Mouse (Mus musculus) embryonic facial prominence, embryonic 10.5 days (tissue): ENCODE results near the gene Drc1. TPM values are rescaled to one million over a fixed set of nuclear protein-coding genes. Genes with fewer than 3 reads are reported as not detected.
A peak's percentile ranks its signal among the peaks of the same experiment; 100 is the strongest.

Source experiments
- DNase-seq: peaks from one replicate; pipeline ENCODE4 v3.0.0-alpha.2; 2017; ENCODE audit warnings: low spot score
- H3K27ac ChIP-seq: fragments of 300-500 bp; sonication (generic); replicated peaks from 2 replicates; pipeline ENCODE4 v1.5.1; 2016; ENCODE audit warnings: mild to moderate bottlenecking
- H3K27me3 ChIP-seq: fragments of 300-500 bp; sonication (generic); replicated peaks from 2 replicates; pipeline ENCODE4 v1.6.1; 2016; ENCODE audit warnings: low read depth, mild to moderate bottlenecking; ENCODE audit not compliant: poor library complexity, severe bottlenecking
- H3K36me3 ChIP-seq: fragments of 300-500 bp; sonication (generic); replicated peaks from 2 replicates; pipeline ENCODE4 v1.6.1; 2016; ENCODE audit warnings: mild to moderate bottlenecking, moderate library complexity
- H3K4me1 ChIP-seq: fragments of 300-500 bp; sonication (generic); 2 replicates; pipeline ENCODE4 v1.6.1; 2016
- H3K4me3 ChIP-seq: fragments of 300-500 bp; sonication (generic); 2 replicates; pipeline ENCODE4 v1.5.1; 2016; ENCODE audit warnings: mild to moderate bottlenecking, moderate library complexity
- H3K9me3 ChIP-seq: fragments of 300-500 bp; sonication (generic); 2 replicates; pipeline ENCODE4 v1.6.1; 2016; ENCODE audit warnings: mild to moderate bottlenecking
- WGBS: fragments of 180-500 bp; shearing (Covaris S2); methylation state at CpG from one replicate; pipeline ENCODE4 v1.1.7; 2016; 5-methylcytosine and 5-hydroxymethylcytosine counted together
- polyA plus RNA-seq: library from polyadenylated mRNA; unstranded; fragments of >200 nt; fragmentation: Nextera tagmentation; extraction: Ambion mirVana; gene quantifications from 2 replicates; pipeline ENCODE4 v1.2.1, GENCODE M21; 2016

The Drc1 gene
- polyA plus RNA-seq, 1 experiment from 2014 or later, result 0.22 TPM

DNA sequence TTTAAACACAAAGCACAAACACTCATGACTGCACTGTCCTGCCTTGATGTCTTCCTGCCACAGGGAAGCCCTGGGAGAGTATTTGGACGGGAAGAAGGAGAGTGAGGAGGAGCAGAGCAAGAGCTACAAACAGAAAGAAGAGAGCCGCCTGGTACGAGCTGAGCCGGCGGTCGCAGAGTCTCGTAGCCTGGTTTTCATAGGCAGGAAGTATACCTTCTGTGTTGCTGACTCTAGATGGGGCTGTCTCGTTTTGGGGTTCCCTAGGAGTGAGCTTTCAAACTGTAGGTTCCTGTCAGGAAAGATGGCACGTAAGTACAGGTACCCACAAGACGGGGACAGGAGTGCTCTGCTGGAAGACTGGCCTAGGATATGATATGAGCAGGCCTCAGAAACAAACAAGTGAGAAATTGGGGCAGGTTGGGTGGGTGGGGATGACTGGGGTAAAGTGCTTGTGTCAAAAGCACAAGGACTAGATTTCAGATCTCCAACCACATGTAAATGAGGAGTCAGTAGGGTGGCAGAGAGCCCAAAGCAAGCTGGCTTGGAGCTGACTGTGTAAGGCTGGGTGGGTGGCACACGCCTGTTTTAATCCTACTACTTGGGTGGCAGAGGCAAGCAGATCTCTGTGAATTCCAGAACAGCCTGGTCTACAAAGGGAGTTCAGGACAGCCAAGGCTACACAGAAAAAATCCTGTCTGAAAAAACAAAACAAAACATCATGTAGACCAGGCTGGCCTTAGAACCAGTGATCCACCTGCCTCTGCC lies 60.6 kb downstream of the Drc1 start:
- Histone ChIP-seq H3K27ac (no peak overlapping the region), H3K27me3 (peaks cover 26% of the 10 kb centered on the region), H3K9me3 (no peaks in the 10 kb centered on the region), H3K4me3 (no peak overlapping the region), H3K36me3 (no peaks in the 10 kb centered on the region), H3K4me1 (peaks cover 8% of the 10 kb centered on the region)
- no peak for DNase-seq
- 82% methylated on average over 11 of the region's 11 CpGs for WGBS

DNA sequence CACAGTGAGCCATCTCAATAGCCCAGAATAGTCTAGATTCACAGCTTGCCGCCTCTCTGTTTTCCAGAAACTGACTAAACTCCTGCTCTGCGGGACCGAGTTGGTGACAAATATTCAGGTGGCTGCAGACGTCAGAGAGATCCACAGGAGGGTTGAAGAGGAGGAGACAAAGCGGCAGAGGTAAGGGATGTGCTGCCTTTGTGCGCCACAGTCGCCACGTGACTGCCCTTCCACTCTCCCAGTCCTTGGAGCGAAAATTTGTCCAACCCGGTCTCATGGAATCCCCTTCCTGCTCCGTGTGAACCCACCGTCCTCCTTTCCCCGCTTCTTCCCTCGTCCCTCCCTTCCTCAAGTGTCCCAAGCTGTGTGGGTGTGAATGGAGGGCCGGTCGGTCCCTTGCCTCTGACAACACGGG lies 61.4 kb downstream of the Drc1 start:
- Histone ChIP-seq H3K27ac (no peak overlapping the region; the same call in 1 of the 2 replicates), H3K27me3 (peaks cover 26% of the 10 kb centered on the region), H3K36me3 (no peaks in the 10 kb centered on the region), H3K4me1 (peaks cover 8% of the 10 kb centered on the region), H3K9me3 (no peaks in the 10 kb centered on the region), H3K4me3 (peak overlapping the region; percentile 46)
- WGBS, result 8% methylated on average over 17 of the region's 17 CpGs
- DNase-seq, result peak; percentile 34

GRCm38 (mm10) chr5:30343107-30343506 lies 61.9 kb downstream of the Drc1 start:
- no peaks in the 10 kb centered on the region for H3K9me3 ChIP-seq
- peaks cover 8% of the 10 kb centered on the region for H3K4me1 ChIP-seq
- H3K4me3 ChIP-seq, result peak overlapping the region; percentile 46
- DNase-seq, result peak; percentile 81
- 4% methylated on average over 9 of the region's 9 CpGs for WGBS
- H3K27me3 ChIP-seq, result peaks cover 26% of the 10 kb centered on the region
- no peak overlapping the region for H3K27ac ChIP-seq
- H3K36me3 ChIP-seq, result no peaks in the 10 kb centered on the region

GRCm38 (mm10) chr5:30343886-30344285 lies 62.7 kb downstream of the Drc1 start:
- Histone ChIP-seq H3K36me3 (no peaks in the 10 kb centered on the region), H3K4me1 (peaks cover 8% of the 10 kb centered on the region), H3K27me3 (peaks cover 26% of the 10 kb centered on the region), H3K27ac (no peak overlapping the region), H3K4me3 (no peak overlapping the region), H3K9me3 (no peaks in the 10 kb centered on the region)
- DNase-seq, result no peak
- 80% methylated on average over 5 of the region's 5 CpGs for WGBS

DNA sequence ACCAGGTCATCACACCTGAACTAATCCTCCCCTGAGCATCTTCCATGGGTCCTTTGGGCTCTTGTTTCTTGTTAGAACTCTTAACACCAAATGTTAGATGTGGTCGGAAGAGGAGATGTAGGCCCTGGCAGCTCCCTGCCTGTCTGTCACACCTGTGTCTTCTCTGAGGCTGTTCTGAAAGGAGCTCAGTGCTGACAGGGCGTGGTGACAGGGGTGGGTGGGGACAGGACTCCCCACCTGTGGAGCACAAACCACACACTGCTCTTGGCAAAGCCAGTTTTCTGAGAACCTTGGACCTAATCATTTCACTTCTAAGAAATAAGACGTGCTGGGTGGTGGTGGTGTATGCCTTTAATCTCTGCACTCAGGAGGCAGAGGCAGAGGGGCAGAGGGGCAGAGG lies 72.4 kb downstream of the Drc1 start:
- H3K4me1 ChIP-seq, result no peaks in the 10 kb centered on the region
- no peaks in the 10 kb centered on the region for H3K27me3 ChIP-seq
- no peaks in the 10 kb centered on the region for H3K9me3 ChIP-seq
- no peak overlapping the region for H3K27ac ChIP-seq
- no peak overlapping the region for H3K4me3 ChIP-seq
- WGBS, result 67% methylated on average over 3 of the region's 3 CpGs
- no peaks in the 10 kb centered on the region for H3K36me3 ChIP-seq
- DNase-seq, result no peak

DNA sequence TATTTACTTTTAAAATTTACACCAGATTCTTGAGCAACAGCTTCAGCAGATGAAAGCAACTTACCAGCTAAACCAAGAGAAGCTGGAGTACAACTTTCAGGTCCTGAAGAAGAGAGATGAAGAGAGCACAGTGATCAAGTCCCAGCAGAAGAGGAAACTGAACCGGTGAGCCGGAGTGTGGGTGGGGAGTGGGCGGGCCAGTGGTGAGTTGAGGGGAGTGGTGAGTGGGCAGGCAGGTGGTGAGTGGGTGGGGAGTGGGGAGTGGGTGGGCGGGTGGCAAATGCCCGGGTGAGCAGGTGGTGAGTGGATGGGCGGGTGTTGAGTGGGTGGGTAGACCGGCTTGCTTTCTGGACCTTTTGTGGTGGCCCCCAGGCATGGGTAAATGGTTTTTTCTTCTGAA lies 73.9 kb downstream of the Drc1 start:
- Histone ChIP-seq H3K4me3 (no peak overlapping the region), H3K4me1 (no peaks in the 10 kb centered on the region), H3K9me3 (no peaks in the 10 kb centered on the region), H3K27ac (no peak overlapping the region), H3K36me3 (no peaks in the 10 kb centered on the region), H3K27me3 (no peaks in the 10 kb centered on the region)
- DNase-seq, result no peak
- 92% methylated on average over 7 of the region's 7 CpGs for WGBS

DNA sequence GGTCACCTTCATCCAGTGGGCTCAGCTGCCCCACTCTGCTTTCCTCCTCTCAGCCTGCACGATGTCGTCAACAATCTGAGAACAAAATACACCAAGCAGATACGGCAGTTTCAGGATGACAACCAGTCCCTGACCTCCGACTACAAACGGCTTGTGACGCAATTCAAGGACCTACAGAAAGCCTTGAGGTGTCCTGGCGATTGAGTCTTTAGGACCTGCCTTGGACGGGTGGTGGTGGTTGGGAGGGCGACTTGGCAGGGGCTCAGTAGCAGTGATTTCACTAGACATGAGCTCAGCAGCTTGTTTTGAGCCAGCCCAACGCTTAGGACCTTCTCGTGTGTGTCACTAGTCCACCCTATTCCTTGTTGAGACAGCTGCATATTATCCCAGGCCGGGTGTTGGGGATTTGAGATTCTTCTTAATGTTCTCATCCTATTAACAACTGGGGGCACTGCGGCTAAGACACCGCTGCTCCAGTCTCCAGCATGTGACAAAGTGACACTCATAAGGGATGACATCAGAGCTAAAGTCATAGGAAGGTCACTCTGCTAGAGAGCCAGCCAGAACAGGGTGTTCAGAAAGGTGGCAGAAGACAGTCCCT lies 74.5 kb downstream of the Drc1 start:
- Histone ChIP-seq H3K36me3 (no peaks in the 10 kb centered on the region), H3K4me3 (no peak overlapping the region), H3K4me1 (no peaks in the 10 kb centered on the region), H3K9me3 (no peaks in the 10 kb centered on the region), H3K27me3 (no peaks in the 10 kb centered on the region), H3K27ac (no peak overlapping the region)
- WGBS, result 89% methylated on average over 14 of the region's 14 CpGs
- DNase-seq, result no peak

DNA sequence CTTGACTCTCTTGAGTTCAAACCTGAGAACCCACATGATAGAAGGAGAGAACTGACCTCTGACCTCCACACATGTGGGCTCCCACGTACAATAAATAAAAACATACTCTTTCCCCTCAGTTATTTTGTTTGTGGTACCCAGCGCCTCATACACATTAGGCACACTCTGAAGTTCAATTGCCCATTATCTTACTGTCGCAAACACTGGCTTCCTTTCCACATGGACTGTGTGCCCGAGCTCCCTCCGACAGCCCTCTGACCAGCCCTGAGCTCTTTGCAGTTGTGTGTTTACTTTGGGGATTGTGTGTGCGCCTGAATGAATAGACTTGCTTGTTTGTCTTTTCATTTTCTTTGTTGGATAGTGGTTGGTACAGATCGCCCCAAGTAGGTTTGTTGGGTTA lies 75.5 kb downstream of the Drc1 start:
- Histone ChIP-seq H3K27me3 (no peaks in the 10 kb centered on the region), H3K27ac (no peak overlapping the region), H3K4me1 (no peaks in the 10 kb centered on the region), H3K36me3 (no peaks in the 10 kb centered on the region), H3K9me3 (no peaks in the 10 kb centered on the region), H3K4me3 (no peak overlapping the region)
- WGBS, result 78% methylated on average over 7 of the region's 7 CpGs
- no peak for DNase-seq

DNA sequence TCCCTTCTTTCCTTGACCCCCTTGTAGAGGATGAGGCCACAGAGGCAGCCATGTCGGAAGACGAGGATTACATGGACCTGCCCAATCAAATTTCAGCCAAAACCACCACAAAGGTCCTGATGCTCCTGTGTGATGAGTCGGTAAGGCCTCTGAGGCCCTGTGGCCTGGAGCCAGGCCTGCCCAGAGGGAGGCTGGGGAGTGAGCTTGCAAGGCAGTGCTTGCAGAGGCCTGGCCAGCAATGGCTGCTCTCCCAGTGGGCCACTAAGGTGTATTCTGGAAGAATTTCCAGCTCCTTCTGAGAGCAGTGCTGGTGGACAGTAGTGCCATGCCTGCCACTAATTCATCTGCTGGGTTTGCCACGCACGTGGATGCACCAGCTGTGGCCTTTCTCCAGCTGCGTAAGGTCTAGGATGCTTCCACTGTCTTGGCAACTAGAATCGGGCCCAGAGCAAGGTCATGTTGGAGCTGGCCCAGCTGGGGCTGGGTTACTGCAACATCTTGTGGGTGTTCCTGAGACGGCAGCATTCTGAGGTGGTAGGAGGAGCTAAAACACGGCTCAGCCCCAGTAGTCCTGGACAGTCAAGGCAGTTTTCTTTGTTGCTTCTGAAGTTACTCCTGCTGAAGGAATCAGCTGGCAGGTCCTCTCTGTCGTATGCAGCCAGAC lies 77.4 kb downstream of the Drc1 start:
- H3K9me3 ChIP-seq, result no peaks in the 10 kb centered on the region
- H3K36me3 ChIP-seq, result no peaks in the 10 kb centered on the region
- no peak overlapping the region for H3K27ac ChIP-seq
- no peaks in the 10 kb centered on the region for H3K4me1 ChIP-seq
- DNase-seq, result no peak
- no peak overlapping the region for H3K4me3 ChIP-seq
- WGBS, result 89% methylated on average over 10 of the region's 10 CpGs
- no peaks in the 10 kb centered on the region for H3K27me3 ChIP-seq

DNA sequence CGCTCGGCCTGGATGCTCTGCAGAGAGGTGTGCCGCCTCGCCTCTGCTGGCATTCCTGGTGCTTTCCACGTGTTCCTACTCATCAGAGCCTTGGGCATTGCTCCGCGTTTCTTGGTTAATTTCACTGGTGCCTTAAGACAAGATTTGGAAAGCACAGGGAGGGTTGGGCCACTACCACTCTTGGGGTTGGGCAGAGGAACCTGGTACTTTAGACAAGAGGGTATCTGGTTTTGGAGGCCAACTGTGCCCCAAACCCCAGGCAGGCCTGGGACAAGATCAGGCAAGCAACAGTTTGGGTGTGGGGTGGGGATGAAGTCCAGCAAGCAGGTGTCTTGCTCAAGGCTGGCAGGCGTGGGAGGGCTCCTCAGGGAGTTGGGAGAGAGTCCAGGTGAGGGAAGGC lies 86.2 kb downstream of the Drc1 start:
- Histone ChIP-seq H3K4me3 (no peak overlapping the region), H3K4me1 (no peaks in the 10 kb centered on the region), H3K27ac (no peak overlapping the region), H3K36me3 (no peaks in the 10 kb centered on the region), H3K9me3 (no peaks in the 10 kb centered on the region), H3K27me3 (no peaks in the 10 kb centered on the region)
- no peak for DNase-seq
- WGBS, result 82% methylated on average over 8 of the region's 8 CpGs

- Histone ChIP-seq H3K9me3 (no peaks in the 10 kb centered on the region), H3K36me3 (no peaks in the 10 kb centered on the region), H3K27ac (no peak overlapping the region), H3K27me3 (no peaks in the 10 kb centered on the region), H3K4me3 (no peak overlapping the region), H3K4me1 (no peaks in the 10 kb centered on the region)
- WGBS, result 71% methylated on average over 5 of the region's 5 CpGs
- DNase-seq, result no peak
These were observed 88.2 kb downstream of the Drc1 start for GRCm38 (mm10) chr5:30369426-30369825.

GRCm38 (mm10) chr5:30382876-30383275 lies 101.7 kb downstream of the Drc1 start:
- peak; percentile 38 for DNase-seq
- Histone ChIP-seq H3K9me3 (no peaks in the 10 kb centered on the region), H3K27me3 (no peaks in the 10 kb centered on the region), H3K36me3 (no peaks in the 10 kb centered on the region), H3K27ac (peak overlapping the region; percentile 57; the same call in 1 of the 2 replicates), H3K4me3 (no peak overlapping the region), H3K4me1 (peaks cover 13% of the 10 kb centered on the region)
- 48% methylated on average over 7 of the region's 7 CpGs for WGBS

DNA sequence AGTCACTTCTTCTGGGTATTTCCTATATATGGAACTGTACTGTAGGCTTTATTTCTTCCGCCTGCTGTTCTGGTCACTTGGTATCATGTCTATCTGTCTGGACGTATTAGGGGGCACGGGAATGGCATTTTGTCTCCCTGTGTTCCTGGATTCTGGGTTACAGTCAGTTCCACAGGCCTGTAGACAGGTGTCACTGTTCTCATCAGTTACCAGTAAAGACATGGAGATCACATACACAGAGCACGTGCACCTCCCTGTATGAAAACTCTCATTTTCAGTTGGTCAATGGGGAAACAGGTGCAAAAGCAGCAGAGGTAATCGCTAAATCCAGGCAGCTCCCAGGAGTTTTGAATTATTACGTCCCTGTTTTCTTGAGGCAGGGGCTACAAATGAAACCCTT lies 106.5 kb downstream of the Drc1 start:
- H3K27me3 ChIP-seq, result no peaks in the 10 kb centered on the region; the same call in 1 of the 2 replicates
- H3K27ac ChIP-seq, result no peak overlapping the region
- WGBS, result 86% methylated on average over 6 of the region's 6 CpGs
- H3K4me3 ChIP-seq, result no peak overlapping the region
- no peaks in the 10 kb centered on the region for H3K36me3 ChIP-seq
- no peaks in the 10 kb centered on the region for H3K9me3 ChIP-seq
- H3K4me1 ChIP-seq, result peaks cover 10% of the 10 kb centered on the region
- DNase-seq, result no peak
